Mouse (Mus musculus) ES-E14 (cell line): Measurements from ENCODE around the gene Usp4. TPM values are rescaled to one million over a fixed set of nuclear protein-coding genes. Genes with fewer than 3 reads are reported as not detected.

Experiments used
- DNase-seq: peaks from one replicate; pipeline ENCODE4 v3.0.0-alpha.2; 2013; ENCODE audit warnings: low read depth, low spot score
- H3K27ac ChIP-seq: 2 replicates; pipeline ENCODE4 v1.5.1; 2012; ENCODE audit warnings: low read depth, mild to moderate bottlenecking, low read length, moderate library complexity, mixed read lengths; ENCODE audit not compliant: poor library complexity, insufficient read depth, severe bottlenecking
- H3K36me3 ChIP-seq: 2 replicates; pipeline ENCODE4 v1.6.1; 2012; ENCODE audit warnings: mild to moderate bottlenecking, low read length, moderate library complexity, mixed read lengths; ENCODE audit not compliant: control insufficient read depth, poor library complexity, insufficient read depth, severe bottlenecking
- H3K4me1 ChIP-seq, 2 experiments: fragments of 150-350 bp in 1 of 2; sonication (generic) in 1 of 2; 2 replicates each; pipeline ENCODE4 v1.6.1; 2012; ENCODE audit warnings: low read length in 2 of 2, mild to moderate bottlenecking in 1 of 2, mixed read lengths in 1 of 2; ENCODE audit not compliant: control insufficient read depth in 2 of 2, insufficient read depth in 2 of 2, poor library complexity in 1 of 2
- H3K4me3 ChIP-seq, 2 experiments: fragments of 150-350 bp in 1 of 2; sonication (generic) in 1 of 2; 2 replicates each; pipeline ENCODE4 v1.5.1; 2012; ENCODE audit warnings: low read length in 2 of 2, low read depth in 1 of 2, mild to moderate bottlenecking in 1 of 2, mixed read lengths in 1 of 2; ENCODE audit not compliant: insufficient read depth in 1 of 2, poor library complexity in 1 of 2, severe bottlenecking in 1 of 2
- H3K9ac ChIP-seq: 2 replicates; pipeline ENCODE4 v1.6.1; 2012; ENCODE audit warnings: low read depth, mild to moderate bottlenecking, low read length, mixed read lengths; ENCODE audit not compliant: poor library complexity, insufficient read depth, severe bottlenecking
- H3K9me3 ChIP-seq: fragments of 150-350 bp; sonication (generic); 2 replicates; pipeline ENCODE4 v1.6.1; 2012; ENCODE audit warnings: low read depth, mild to moderate bottlenecking, low read length; ENCODE audit not compliant: control insufficient read depth, insufficient read depth
- CHD2 ChIP-seq: IDR thresholded peaks from 2 replicates; pipeline ENCODE4 v1.6.1; 2014; ENCODE audit warnings: mild to moderate bottlenecking, low read depth, low read length, inconsistent platforms
- HCFC1 ChIP-seq: IDR thresholded peaks from 2 replicates; pipeline ENCODE4 v1.6.1; 2012; ENCODE audit warnings: low read length, inconsistent platforms, borderline replicate concordance; ENCODE audit not compliant: insufficient read depth
- MAFK ChIP-seq: IDR thresholded peaks from 2 replicates; pipeline ENCODE4 v1.6.1; 2014; ENCODE audit warnings: mild to moderate bottlenecking, low read depth, low read length, inconsistent platforms; ENCODE audit not compliant: insufficient read depth
- ZC3H11A ChIP-seq: IDR thresholded peaks from 2 replicates; pipeline ENCODE4 v1.6.1; 2012; ENCODE audit warnings: low read depth, mild to moderate bottlenecking, inconsistent platforms, low read length, borderline replicate concordance
- ZNF384 ChIP-seq: IDR thresholded peaks from 2 replicates; pipeline ENCODE4 v1.6.1; 2012; ENCODE audit warnings: low read depth, low read length, inconsistent platforms
- in situ Hi-C, 2 experiments: fragments of 600-800 bp; cut with MboI; formaldehyde crosslinking; loops; one replicate each; pipeline ENCODE4 v1.15.1; 2025; ENCODE audit warnings: low sequenced_read_pairs in 2 of 2, inconsistent platforms in 1 of 2; ENCODE audit not compliant: unreplicated experiment in 2 of 2
- total RNA-seq: library from RNA; depleted of rRNA; stranded (reverse); fragments of 300-350 nt; gene quantifications from 2 replicates; pipeline ENCODE4 v1.2.3, GENCODE M21; 2012

The Usp4 gene
- total RNA-seq, 1 experiment, result 69.1 TPM

GRCm38 (mm10) chr9:108349727-108350126 is 2.1 kb downstream of the Usp4 start:
- TF ChIP-seq ZNF384 (no peak), ZC3H11A (no peak), CHD2 (no peak), HCFC1 (no peak), MAFK (no peak)
- in situ Hi-C loops, result no loop called here
- DNase-seq, result no peak
- Histone ChIP-seq H3K4me3 (no peak overlapping the region), H3K36me3 (peaks cover 16% of the 10 kb centered on the region), H3K27ac (no peak overlapping the region), H3K9ac (no peak overlapping the region), H3K4me1 (peaks cover 5% of the 10 kb centered on the region in 2 experiments), H3K9me3 (no peaks in the 10 kb centered on the region)

DNA sequence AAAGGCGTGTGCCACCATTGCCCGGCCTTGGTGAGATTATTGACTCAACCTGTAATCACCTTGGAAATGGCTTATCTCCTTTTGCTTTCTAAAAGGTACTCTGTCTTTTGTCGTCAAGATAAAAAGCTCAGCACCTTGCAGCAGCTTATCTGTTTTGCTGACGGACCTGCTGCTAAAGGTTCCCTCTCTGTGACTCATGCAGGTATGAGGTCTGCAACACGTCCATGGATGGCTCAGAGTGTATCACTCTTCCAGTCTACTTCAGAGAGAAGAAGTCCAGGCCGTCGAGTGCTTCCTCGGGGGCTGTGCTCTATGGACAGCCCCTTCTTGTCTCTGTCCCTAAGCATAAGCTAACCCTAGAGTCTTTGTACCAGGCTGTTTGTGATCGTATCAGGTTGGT is 30.6 kb downstream of the Usp4 start:
- DNase-seq, result no peak
- Histone ChIP-seq H3K4me3 (no peak overlapping the region), H3K9me3 (no peaks in the 10 kb centered on the region), H3K9ac (no peak overlapping the region), H3K4me1 (no peaks in the 10 kb centered on the region), H3K36me3 (peaks cover 40% of the 10 kb centered on the region), H3K27ac (no peak overlapping the region)
- TF ChIP-seq MAFK, result no peak
- no peak for TF ChIP-seq ZC3H11A
- no peak for TF ChIP-seq ZNF384
- TF ChIP-seq HCFC1, result no peak
- in situ Hi-C loops, result no loop called here

DNA sequence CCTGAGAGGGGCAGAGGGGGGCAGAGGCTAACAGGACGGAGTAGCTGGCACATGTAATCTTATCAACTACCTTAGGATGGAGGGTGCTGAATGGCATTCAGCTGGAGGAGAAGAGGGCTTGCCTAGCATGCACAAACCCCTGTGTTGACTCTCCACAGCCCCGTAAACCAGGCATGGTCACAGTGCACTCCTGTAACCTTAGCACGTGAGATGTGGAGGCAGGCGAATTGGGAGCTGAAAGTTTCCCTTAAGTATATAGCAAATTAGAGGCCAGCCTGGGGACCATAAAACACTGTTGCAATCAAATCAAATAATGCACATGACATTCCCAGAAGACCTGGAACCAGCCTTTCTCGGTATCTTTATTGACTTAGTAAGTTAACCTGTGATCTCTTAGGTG is 31.1 kb downstream of the Usp4 start:
- Histone ChIP-seq H3K27ac (no peak overlapping the region), H3K36me3 (peaks cover 36% of the 10 kb centered on the region), H3K9me3 (no peaks in the 10 kb centered on the region), H3K4me3 (no peak overlapping the region), H3K4me1 (no peaks in the 10 kb centered on the region), H3K9ac (no peak overlapping the region)
- DNase-seq, result no peak
- TF ChIP-seq HCFC1 (no peak), MAFK (no peak), CHD2 (no peak), ZC3H11A (no peak), ZNF384 (no peak)
- in situ Hi-C loops, result no loop called here

DNA sequence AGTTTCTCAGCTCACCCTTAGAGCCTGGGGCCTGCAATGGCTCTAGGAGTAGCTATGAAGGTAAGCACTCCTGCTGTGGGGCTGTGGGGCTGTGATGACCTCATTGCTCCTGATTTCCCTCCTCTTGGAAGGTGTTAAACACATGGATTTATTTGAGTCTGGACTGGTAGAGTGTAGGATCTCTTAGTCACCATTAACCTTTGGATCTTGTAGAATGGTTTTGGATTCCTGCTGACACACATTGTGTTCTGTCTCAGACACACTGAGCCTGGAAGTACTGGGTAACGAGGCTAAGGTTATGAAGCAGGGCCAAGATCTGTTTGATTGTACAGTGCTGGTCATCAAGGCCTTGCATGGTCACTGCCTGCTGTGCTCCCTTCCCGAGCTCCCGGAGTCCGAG is 31.6 kb downstream of the Usp4 start:
- Histone ChIP-seq H3K9me3 (no peaks in the 10 kb centered on the region), H3K36me3 (peaks cover 37% of the 10 kb centered on the region), H3K9ac (no peak overlapping the region), H3K4me1 (peaks cover 0 to 2% of the 10 kb centered on the region in 2 experiments; a peak in 1 of 4 replicates), H3K4me3 (no peak overlapping the region), H3K27ac (no peak overlapping the region)
- no peak for DNase-seq
- in situ Hi-C loops, result no loop called here
- TF ChIP-seq ZC3H11A (no peak), MAFK (no peak), ZNF384 (no peak)

- Histone ChIP-seq H3K9me3 (no peaks in the 10 kb centered on the region), H3K4me1 (peaks cover 0 to 10% of the 10 kb centered on the region in 2 experiments; a peak in 2 of 4 replicates), H3K4me3 (no peak overlapping the region), H3K36me3 (peaks cover 29% of the 10 kb centered on the region), H3K27ac (no peak overlapping the region), H3K9ac (no peak overlapping the region)
- in situ Hi-C loops, result no loop called here
- no peak for TF ChIP-seq HCFC1
- no peak for TF ChIP-seq CHD2
- no peak for DNase-seq
These were observed 33.7 kb downstream of the Usp4 start for GRCm38 (mm10) chr9:108381382-108381781.
